Mouse (Mus musculus): Measurements from ENCODE around the gene Anapc16.
"Not testable (repeated sequence)": the region's sequence is repeated elsewhere in the genome, so short reads cannot be mapped to it uniquely, and the experiment has no call there.

Gene Anapc16

DNA sequence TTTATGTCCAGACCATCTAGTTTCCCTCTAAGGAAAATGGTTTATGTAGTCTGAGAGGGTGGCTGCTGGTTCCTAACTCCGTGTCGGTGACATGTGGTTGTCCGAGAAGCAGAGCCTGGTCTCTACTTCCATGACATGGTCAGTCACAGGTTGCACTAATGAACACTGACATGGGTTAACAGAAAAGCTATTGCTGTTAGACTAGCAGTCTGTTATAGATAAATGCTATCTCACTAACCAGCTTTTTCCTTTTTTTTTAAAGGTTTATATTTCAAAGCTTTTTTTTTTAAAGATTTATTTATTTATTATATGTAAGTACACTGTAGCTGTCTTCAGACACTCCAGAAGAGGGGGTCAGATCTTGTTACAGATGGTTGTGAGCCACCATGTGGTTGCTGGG, 3.9 kb downstream of the Anapc16 start:
- no peak for DNase-seq

DNA sequence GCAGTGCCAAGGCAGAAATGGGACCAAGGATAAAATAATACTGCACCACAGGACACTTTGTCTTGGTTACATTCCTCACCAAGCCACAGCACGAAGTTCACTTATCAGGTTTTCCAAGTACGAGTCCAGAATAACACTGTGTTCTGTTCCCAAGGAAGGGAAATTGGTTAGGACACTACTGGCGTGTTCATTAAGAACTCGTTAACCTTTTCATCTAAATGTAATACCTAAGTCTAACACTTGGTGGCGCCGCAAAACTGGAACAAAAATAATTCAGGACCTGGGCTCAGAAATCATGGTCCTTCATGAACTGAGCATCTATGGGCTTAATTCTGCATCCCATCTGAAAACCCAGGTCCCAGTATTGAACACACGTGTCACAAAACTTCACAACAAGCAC, 5.3 kb downstream of the Anapc16 start:
- peak; percentile 82 to 86 for DNase-seq

DNA sequence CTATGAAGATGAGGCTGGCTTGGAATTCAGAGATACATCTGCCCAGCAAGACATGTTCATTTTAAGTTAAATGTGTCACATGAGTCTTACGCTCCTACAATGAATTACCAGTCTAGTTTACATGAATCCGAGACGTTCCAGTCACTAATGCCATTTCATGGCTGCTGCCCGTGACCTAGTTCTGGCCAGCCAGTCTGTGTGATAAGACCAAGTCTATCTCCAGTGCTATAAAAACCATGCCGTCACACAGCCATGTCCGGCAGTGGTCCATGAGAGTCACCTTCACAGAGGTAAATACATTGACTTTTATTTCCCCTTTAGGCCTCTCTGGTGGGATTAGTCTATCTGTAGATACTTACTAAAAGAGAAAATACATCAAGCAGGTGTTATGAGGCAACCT, 7.0 kb downstream of the Anapc16 start:
- DNase-seq, result no peak

DNA sequence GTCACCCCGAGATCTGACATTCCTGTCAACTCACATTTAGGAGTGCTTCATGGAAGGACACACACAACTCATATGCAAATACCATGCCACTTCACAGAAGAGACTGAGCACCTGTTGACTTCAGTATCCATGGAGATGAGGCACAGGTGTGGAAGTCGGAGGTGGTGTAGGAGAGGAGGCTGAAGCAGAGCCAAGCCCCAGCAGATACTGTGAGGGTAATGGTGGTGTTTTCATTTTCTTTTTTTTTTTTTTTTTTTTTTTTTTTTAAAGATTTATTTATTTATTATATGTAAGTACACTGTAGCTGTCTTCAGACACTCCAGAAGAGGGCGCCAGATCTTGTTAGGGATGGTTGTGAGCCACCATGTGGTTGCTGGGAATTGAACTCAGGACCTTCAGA, 9.1 kb downstream of the Anapc16 start:
- DNase-seq, result not testable (repeated sequence)

DNA sequence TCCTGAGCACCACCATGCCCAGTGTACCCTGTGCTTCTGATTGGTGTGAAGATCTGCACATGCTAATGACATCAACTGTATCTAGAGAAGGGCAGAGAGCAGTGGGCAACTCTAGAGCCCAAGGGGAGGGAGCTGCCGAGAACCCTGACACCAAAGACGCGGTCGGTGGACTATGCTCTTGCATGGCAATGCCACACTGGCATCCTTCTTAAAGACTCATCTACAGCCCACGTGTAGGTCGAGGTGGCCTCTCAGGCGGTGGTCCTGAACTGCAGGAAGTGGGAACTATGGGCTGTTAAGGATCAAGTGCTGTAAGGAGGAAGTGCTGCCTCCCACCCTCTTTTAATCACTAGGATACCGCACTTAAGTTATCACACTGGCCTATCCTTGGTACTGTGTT, 10.9 kb downstream of the Anapc16 start:
- no peak for DNase-seq

DNA sequence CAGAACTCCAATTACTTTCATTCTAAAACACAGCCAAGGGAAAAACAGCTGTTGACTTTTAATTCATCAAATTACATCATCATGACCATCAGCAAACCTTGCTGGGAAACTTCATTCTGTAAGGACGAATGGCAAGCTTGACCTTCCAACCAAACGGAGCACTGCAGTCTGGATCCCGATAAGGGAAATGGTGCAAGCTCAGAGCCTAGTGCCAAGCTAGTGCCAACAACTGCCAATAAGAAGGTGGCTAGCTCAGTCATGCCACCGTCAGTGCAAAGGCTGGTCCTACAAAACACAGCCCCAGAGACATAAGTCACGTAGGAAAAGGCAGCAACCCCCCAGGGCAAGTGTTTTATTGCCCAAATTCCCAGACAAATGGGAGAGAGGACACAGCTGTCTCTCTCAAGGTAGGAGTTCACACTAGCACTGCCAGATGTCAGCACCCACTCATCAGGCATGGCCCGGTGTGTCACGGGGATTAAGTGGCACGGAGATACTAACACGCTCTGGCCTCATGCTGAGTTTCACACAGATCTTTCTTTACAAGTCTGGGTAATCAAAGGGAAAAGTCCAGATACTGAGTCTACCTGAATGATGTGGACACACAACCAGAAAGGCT, 11.6 kb downstream of the Anapc16 start:
- DNase-seq, result no peak

DNA sequence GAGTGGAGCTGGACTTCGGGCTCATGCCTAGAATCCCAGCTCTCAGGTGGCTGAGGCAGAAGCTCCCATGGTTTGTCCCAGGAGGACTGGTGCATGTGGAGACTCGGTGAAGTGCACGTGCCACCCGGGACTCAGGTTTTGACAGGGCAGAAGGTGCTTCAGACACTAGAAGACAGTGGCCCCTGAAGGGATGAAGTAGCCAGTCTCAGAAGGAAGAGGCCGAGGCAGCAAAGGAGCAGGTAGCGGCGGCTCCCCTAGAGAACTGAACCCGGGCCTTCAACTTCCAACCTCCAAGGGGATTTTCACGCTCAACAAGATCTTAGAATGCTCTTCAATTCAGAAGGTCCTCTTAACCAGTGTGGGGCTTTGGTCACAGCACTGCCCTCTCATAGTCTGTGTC, 12.5 kb downstream of the Anapc16 start:
- DNase-seq, result no peak

DNA sequence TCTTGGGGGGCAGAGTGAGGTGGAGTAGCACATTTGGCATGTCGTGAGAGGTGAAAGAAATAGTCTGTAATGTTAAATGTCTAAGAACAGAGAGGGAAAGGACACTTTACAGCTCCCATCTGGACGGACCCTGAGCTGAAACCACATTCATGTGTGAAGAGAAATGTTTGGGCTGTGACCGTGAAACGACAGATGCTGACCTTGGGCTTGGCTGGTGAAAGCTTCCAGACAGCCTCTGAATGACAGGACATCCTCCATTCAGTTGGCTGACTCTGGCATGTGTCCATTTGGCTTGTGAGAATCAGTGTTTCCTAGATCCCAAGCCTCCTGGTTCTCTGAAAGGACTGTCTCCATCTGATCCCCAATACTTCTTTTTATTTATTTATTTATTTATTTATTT, 14.9 kb downstream of the Anapc16 start:
- DNase-seq, result peak; percentile 58 to 71

DNA sequence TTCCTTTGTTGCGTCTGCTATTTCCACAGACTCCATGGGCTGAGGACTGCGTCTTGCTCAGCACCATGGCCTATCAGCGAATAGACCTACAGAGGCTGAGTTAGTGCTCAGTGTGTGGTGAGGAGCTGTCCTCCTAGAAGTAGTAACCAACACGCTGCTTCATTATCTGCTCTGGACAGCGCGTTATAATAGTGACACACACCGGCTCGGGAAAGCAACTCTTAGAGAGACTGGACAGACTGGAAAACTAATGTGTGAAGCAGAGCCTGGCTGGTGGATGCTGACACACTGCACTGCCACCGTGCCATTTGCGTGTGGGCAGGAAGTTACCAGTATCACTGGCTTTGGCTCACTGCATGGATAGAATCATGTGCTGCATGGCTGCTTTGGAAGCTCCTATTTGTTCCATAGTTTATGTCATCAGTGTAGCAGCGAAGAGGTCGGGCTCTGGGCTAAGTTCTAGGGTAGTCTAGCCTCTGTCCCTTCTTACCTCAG, 20.5 kb downstream of the Anapc16 start:
- DNase-seq, result no peak

DNA sequence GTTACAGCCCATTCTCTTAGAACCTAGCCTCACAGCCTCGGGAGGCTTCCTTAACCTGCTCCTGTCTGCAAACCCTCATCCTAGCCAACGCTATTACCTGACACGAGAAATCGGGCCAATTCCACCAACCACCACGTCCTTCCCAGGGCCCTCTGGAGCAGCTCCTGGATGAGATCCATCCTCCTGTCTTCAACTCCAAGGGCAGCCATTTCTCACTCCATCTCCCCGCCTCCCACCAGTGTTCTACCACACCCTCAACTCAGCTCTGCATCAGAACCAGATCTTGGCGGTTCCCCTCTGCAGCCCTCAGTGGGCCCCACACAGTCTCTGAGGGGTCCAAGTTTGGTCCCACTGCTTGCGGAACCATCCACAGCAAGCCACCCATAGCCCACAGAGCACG, 21.1 kb downstream of the Anapc16 start:
- DNase-seq, result no peak

DNA sequence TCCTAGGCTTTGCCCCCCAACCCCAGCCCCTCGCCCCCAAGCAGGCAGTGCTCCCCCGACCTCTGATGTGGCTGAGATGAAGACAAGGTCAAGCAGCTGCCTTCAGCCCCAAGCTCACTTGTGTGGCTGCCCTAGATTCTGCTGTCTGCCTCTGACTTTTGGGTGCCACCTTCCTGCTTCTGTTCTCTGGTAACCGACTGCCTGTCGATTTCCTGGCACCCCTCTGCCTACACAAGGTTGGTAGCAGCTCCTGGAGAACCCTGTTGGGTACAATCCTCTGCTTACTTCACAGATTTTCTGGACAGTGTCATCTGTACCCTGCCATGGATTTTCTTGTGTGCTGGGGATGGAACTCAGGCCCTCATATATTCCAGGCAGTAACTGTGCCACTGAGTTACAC, 21.6 kb downstream of the Anapc16 start:
- DNase-seq, result no peak

DNA sequence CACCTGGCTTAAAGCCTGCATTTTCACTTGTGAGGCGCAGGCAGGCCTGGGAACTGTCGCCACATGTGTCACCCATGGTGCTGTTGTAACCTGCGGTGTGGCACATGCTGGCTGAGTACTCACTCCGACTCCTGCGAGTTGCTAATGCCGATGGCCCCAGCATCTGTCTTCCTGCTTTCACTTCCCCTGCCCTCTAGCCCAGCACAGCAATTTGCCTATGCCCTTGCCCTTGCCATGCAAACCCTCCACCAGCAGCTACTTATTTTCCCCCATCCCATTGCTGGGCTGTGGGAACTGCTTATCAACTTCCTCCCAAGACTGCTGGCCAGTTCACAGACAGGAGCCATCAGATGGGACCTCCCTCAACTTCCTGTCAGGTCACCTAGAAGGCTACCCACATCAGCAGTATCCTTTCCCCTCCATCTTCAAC, 22.1 kb downstream of the Anapc16 start:
- no peak for DNase-seq

DNA sequence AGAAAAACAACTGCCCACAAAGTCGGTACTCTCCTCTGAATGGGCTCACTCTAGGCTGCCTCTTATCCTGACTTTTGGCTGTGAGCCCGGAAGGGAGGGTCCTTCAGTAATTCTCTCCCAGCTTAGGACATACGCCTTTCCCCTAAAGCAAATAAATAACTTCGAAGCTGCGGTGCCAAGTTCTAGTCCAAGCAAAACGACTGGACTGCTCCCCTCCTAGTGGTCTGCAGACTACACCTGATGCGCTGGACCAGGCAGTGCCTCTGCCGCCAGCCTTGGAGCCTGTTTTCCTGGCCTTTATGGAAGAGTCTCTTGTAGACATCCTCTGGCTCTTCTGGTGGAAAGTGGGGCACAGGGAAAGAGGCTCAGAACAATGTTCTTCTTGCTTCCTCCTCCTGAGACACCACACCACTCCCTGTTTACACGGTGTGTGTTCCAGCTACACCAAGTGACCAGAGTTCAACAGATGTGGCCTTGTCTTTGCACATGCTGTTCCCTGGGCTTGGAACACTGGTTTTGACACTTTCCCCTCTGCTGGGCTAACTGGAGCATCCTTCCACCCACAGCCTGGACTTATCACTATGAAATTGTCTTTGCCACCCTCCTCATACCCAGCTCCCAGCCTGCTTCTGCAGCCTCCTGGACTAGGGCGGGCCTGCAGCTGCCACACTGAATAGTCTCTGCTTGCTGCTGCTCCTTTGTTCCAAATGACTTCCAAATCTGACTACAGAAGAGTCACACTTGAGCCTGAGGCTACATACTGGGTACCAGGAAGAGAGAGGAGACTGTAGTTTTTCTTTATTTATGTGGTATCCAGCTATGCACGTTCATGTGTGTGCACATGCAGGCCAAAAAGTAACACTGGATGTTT, 23.8 kb downstream of the Anapc16 start:
- peak; percentile 48 to 63 for DNase-seq

DNA sequence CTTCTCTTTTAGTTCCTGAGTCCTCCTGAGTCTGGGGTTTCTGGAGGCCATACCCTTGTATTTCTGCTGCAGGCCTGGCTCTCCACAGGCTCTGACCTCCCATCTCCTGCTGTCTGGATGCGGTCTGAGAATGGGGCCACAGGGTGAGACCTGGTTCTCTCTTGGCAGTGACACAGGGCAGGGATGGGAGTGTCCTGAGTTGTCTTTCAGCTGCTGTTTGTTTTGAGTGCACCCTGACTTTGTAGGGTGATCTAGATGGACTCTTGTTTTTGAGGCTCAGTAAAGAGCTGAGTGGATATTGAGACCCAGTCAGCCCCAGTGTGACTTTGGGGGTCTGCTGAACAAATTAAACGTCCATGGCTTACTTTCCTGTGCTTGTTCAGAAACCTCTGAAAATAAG, 24.5 kb downstream of the Anapc16 start:
- no peak for DNase-seq

DNA sequence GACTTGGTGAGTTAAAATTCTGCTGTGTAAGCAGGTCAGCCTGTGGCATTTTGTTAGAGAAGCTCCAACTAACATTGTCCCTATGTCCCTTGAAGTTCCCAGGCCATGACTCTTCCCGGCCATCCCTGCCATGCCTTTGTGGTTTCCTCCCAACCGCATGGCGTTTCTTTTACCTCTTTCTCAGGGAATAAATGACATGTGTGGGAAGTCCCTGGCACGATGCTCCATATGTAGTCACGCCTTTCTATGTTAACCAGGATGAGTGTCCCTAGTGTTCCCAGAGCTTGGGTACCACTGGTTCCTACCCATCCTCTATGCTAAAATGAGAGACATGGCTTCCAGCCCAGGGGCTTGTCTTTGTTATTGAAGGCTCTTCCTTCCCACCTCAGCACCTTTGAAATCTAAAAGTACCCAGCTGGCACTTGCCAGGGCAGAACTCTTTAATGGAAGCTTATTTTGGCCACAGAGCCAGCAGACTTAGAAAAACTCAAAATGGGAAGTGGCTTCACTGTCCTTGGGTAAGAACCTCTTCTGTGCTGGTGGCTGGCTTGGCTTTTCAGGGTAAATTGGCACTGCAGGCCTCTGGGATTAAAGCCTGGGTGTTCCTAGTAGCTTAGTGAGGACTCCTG, 25.1 kb downstream of the Anapc16 start:
- DNase-seq, result no peak

DNA sequence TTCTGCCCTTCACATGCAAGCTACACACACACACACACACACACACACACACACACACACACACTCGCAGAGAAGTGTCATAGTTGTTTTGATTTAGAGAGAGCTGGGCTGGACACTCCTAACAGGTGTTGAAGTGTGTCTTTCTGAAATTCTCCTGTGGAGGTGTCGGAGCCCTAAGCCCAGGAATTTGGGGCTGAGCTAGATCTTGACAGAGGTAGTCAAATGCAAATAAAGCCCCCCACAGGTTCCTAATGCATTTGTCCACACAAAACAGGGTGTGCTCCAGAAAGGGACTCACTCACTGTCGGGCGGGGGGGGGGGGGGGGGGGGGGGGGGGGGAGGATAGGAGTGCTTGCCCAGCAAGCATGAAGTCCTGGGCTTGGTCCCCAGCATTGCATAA, 25.8 kb downstream of the Anapc16 start:
- no peak for DNase-seq

DNA sequence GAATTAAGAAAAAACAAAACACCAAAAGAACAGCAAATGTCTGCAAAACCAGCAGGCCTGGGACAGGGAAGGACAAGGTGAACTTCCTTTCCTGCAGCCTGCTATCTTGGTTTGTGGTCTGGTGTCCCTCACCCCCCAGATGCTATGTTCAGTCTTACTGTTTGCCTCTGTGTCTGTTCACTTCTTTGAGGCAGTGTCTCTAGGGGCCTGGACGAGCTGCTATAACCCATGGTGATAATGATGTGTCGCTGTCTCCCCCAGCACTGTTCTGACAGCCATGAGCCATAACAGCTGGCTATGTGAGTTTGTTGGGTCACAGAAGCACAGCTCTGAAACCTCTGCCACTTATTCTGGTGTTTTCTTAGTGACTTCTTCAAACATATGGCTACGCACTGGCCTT, 28.1 kb downstream of the Anapc16 start:
- DNase-seq, result no peak

DNA sequence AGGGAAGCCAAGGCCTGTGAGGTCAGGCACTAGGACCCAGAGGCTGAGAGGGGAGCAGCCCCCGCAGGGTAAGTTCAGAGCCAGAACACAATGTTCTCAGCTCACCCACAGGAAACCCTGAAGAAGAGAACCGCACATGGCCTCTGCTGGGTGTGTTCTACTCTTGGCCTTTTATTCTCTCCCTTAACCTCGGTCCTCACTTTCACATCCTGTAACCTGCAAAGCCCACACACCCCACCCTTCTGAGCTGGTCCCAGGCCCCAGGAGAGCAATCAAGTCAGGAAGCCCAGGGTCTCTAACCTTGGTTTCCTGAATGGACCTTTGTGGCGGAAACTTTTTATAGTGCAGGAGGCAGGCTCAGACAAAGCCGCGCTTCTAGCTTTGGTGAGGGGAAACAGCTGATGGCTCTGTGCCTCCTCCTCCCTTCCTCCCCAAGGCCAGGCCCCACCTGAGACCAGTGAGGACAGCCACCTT, 28.7 kb downstream of the Anapc16 start:
- DNase-seq, result peak; percentile 51 to 58

DNA sequence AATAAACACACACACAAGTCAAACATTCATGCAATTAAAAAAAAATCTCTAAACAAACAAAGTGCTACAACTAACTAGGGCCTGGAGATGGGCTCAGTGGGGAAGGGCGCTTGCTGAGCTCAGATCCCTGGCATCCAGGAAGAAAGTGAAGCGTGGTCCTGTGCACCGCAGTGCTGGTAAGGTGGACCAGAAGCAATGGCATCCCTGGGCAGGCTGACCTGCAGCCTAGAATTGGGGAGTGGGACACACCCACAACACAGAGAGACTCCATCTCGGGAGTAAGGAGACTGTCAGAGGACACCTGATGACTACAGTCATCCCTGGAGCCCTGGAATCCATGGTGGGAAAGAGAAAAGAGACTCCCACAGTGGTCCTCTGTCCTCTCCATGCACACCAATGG, 29.5 kb downstream of the Anapc16 start:
- DNase-seq, result no peak

DNA sequence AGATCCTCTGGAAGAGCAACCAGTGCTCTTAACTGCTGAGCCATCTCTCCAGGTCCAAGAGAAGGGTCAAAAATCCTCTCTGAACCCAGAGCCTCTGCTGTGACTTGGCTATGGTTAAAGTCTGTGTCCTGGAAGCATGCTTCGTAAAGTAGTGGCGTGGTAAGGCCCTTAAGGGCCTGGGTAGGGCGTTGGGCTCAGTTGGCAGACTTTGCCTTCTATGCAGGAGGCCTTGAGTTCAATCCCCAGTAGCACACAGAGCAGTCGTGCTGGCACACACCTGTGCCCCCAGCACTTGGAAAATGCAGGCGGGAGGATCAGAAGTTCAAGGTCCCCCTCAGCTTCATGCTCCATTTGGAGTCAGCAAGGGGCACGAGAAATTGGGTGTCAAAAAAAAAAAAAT, 29.9 kb downstream of the Anapc16 start:
- no peak for DNase-seq

DNA sequence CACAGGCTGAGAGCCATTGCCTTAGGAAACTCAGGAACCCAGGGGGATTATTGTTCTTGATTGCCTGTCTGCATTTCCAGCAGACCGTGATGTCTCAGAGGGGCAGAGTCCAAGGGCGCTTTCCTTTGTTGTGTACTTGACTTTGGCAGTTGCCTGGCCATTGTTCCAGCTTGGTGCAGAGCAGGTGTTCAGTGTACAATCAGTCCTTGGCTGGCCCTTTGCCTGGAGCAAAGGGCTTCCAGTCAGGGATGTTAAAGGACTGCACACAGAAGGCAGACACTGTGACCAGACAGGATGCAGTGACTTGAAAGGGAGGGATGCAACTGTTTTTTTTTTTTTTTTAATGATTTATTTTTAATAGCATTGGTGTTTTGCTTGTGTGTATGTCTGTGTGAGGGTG, 30.4 kb downstream of the Anapc16 start:
- no peak for DNase-seq

DNA sequence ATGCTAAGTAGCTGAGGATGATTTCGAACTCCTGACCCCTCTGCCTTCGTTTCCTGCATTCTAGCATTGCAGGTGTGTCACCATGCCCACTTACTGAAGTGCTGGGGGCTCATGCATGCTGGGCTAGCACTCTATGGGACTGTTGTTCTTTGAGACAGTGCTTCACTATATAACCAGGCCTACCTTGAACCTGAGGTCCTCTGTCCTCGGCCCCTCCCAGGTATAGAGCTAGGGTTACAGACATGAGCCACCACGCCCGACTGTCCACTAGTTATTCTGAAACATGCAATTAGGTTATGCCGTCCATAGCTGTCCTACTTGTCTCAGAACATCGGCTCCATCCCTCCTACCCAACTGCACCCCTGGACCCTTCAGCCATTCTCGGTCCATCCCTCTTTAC, 31.1 kb downstream of the Anapc16 start:
- no peak for DNase-seq

DNA sequence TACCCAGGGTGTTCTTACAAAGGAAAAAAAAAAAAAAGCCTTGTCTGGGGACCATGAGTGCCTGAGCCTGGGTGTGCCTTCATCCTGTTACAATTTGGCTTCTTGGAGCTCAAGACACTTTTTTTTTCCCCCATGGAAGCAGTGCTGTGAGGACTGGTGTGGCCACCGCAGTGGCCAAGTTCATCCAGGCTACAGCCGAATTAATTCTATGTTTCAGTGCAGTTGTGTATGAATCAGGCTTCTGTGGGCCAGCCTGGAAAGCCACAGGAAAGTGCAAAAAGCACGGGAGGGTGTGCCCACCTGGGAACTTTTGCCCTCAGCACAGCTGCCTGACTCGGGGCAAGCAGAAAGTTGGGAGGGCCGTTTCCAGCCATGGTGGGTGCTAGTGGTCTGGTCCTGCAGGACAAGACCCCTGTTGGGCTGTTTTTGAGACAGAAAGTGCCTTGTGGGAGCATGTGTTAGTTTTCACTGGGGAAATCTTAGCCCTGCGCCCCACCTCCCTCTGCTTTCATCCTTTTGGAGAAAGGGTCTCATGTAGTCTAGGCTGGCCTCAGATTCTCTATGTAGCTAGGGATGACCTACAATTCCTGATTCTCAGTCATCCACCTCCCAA, 32.4 kb downstream of the Anapc16 start:
- peak in 1 of 2 experiments; percentile 34 for DNase-seq
